Comparison of ENCODE assay signal across 8 mouse cellular contexts in genomic region chr2:20547349-20547677, GRCm38 (mm10).
DNase-seq lines count a peak whose midpoint lies in the region; ATAC-seq and TF ChIP-seq lines count a peak whose summit lies in the region.

No protein-coding gene starts in this region.

- 0 out of 2 replicates have a peak, but pooled peaks cover 3% of the 10 kb centered on the region for H3K36me3 ChIP-seq in kidney, embryonic 16.5 days (ENCODE audit: insufficient read depth, low read length)

- no peaks in the 10 kb centered on the region for H3K27me3 ChIP-seq in kidney, embryonic 16.5 days (ENCODE audit: insufficient read depth, low read length)

- no peak for TF ChIP-seq CTCF in embryonic fibroblast, embryonic 13.5 days (IDR thresholded peaks at IDR 0.05; ENCODE audit: borderline replicate concordance, insufficient read depth, low read length)

- H3K4me3 ChIP-seq in embryonic fibroblast, embryonic 13.5 days (ENCODE audit: insufficient read depth, low read length): peak overlapping the region; percentile 11; the same call in 1 of the 2 replicates
- H3K4me3 ChIP-seq in kidney, embryonic 16.5 days (ENCODE audit: low read length): peak overlapping the region; percentile 40

- no peaks in the 10 kb centered on the region for H3K9me3 ChIP-seq in kidney, embryonic 16.5 days (ENCODE audit: low read length)

- H3K4me1 ChIP-seq in embryonic fibroblast, embryonic 13.5 days (ENCODE audit: control insufficient read depth, insufficient read depth, low read length): peaks cover 12% of the 10 kb centered on the region
- H3K4me1 ChIP-seq in kidney, embryonic 16.5 days (ENCODE audit: insufficient read depth, low read length): peaks cover 44% of the 10 kb centered on the region

- WGBS in kidney, embryonic 16.5 days: 8% methylated on average over 5 of the region's 5 CpGs

- no peak overlapping the region for H3K9ac ChIP-seq in kidney, embryonic 16.5 days (replicated peaks; ENCODE audit: low read length)

- ATAC-seq in kidney, embryonic 16.5 days (ENCODE audit: low FRiP score, low TSS enrichment): peak; percentile 89

- H3K4me2 ChIP-seq in kidney, embryonic 16.5 days (replicated peaks; ENCODE audit: low read depth, low read length): peak overlapping the region; percentile 57

- TF ChIP-seq POLR2A in embryonic fibroblast, embryonic 13.5 days (IDR thresholded peaks at IDR 0.05; ENCODE audit: low read depth, low read length): no peak

- DNase-seq in embryo, embryonic 10 days (ENCODE audit: low spot score): peak; percentile 40
- DNase-seq in embryo, embryonic 9.5 days (ENCODE audit: extremely low spot score): no peak
- peak; percentile 19 for DNase-seq in mesoderm, embryonic 11.5 days (ENCODE audit: low read depth, low spot score)
- DNase-seq in cerebellum, adult 8-10 months: no peak
- no peak for DNase-seq in layer of hippocampus, postnatal 14 days (ENCODE audit: low spot score in 2 of 2)
- no peak for DNase-seq in right cerebral cortex, postnatal 4 days

- H3K27ac ChIP-seq in embryonic fibroblast, embryonic 13.5 days (ENCODE audit: insufficient read depth, low read length): peak overlapping the region; percentile 49; the same call in 1 of the 2 replicates
- peak overlapping the region; percentile 89 for H3K27ac ChIP-seq in kidney, embryonic 16.5 days (ENCODE audit: low read length)

Comparison
In these comparisons a context has a peak if more than half of its experiments do, and no peak if none do; other contexts are left out.
1. DNase-seq: peak in embryo, embryonic 10 days (single experiment) and mesoderm, embryonic 11.5 days (single experiment); none in embryo, embryonic 9.5 days (single experiment), cerebellum, adult 8-10 months (single experiment), layer of hippocampus, postnatal 14 days (0 of 2) and right cerebral cortex, postnatal 4 days (single experiment).